ENCODE assay signal across 12 mouse cellular contexts in genomic region chr6:115127255-115127824, GRCm38 (mm10). TPM values are rescaled to one million over a fixed set of nuclear protein-coding genes. Genes with fewer than 3 reads are reported as not detected.
DNase-seq lines count a peak whose midpoint lies in the region; ATAC-seq and TF ChIP-seq lines count a peak whose summit lies in the region.
"Had no signal": no experiment of that assay in that cellular context is flagged by ENCODE, and none has a peak within 500 bp of the region (broad histone marks: within the 10 kb centered on the region; RNA-seq: fewer than 3 reads in every experiment).

No protein-coding gene starts in this region.

- no peak for TF ChIP-seq POLR2A in CH12.LX (IDR thresholded peaks at IDR 0.05; ENCODE audit: low read depth, low read length)
- no peak for TF ChIP-seq POLR2A in lung, adult 2 months (IDR thresholded peaks at IDR 0.05; ENCODE audit: borderline replicate concordance, extremely low read depth, low read depth, low read length)

- no peak for TF ChIP-seq RAD21 in CH12.LX (IDR thresholded peaks at IDR 0.05; ENCODE audit: low read depth, low read length)

- H3K4me3 ChIP-seq in CH12.LX (replicated peaks in 1 of 3; ENCODE audit: low read depth in 2 of 3, low read length in 2 of 3, poor library complexity in 1 of 3) = no peak overlapping the region
- no peak overlapping the region for H3K4me3 ChIP-seq in hindbrain, embryonic 13.5 days
- no peak overlapping the region for H3K4me3 ChIP-seq in midbrain, embryonic 14.5 days (replicated peaks; ENCODE audit: low read depth, low read length)
- H3K4me3 ChIP-seq in lung, adult 2 months (replicated peaks; ENCODE audit: extremely low read depth, low read depth, low read length) = no peak overlapping the region
- H3K4me3 ChIP-seq in heart, embryonic 12.5 days = no peak overlapping the region
- H3K4me3 ChIP-seq: lung, embryonic 15.5 days had no signal

- no peak for TF ChIP-seq CTCF in CH12.LX (conservative IDR thresholded peaks at IDR 0.05 in 1 of 2, IDR thresholded peaks at IDR 0.05 in 1 of 2; ENCODE audit: low read depth in 2 of 2, low read length in 2 of 2)
- TF ChIP-seq CTCF in lung, adult 2 months (IDR thresholded peaks at IDR 0.05; ENCODE audit: insufficient read depth, low read length) = no peak

- H3K36me3 ChIP-seq in CH12.LX (replicated peaks in 1 of 2; ENCODE audit: control insufficient read depth in 1 of 2, insufficient read depth in 1 of 2, low read length in 1 of 2) = no peaks in the 10 kb centered on the region
- H3K36me3 ChIP-seq in hindbrain, embryonic 13.5 days = no peaks in the 10 kb centered on the region
- H3K36me3 ChIP-seq in midbrain, embryonic 14.5 days (ENCODE audit: control insufficient read depth, insufficient read depth, low read length) = no peaks in the 10 kb centered on the region
- no peaks in the 10 kb centered on the region for H3K36me3 ChIP-seq in heart, embryonic 12.5 days
- H3K36me3 ChIP-seq: G1E; lung, embryonic 15.5 days had no signal

- dilution Hi-C loops in CH12.LX (cut with MboI; ENCODE audit: extremely low pct_ligation_motif_present, extremely low pct_unique_long_range_greater_than_20kb, low sequenced_read_pairs) = no loop called here

- no peaks in the 10 kb centered on the region for H3K9me3 ChIP-seq in CH12.LX (replicated peaks; ENCODE audit: low read length)
- H3K9me3 ChIP-seq in hindbrain, embryonic 13.5 days = no peaks in the 10 kb centered on the region
- no peaks in the 10 kb centered on the region for H3K9me3 ChIP-seq in midbrain, embryonic 14.5 days (ENCODE audit: control insufficient read depth, low read length)
- no peaks in the 10 kb centered on the region for H3K9me3 ChIP-seq in heart, embryonic 12.5 days (replicated peaks)
- H3K9me3 ChIP-seq: G1E; lung, embryonic 15.5 days had no signal

- no peak for ATAC-seq in hindbrain, embryonic 13.5 days (ENCODE audit: low FRiP score)
- no peak for ATAC-seq in midbrain, embryonic 14.5 days (ENCODE audit: low FRiP score, low TSS enrichment)
- no peak for ATAC-seq in heart, embryonic 12.5 days (ENCODE audit: insufficient number of reproducible peaks, low FRiP score)

- no peak overlapping the region for H3K9ac ChIP-seq in CH12.LX (ENCODE audit: insufficient read depth, low read depth)
- H3K9ac ChIP-seq in hindbrain, embryonic 13.5 days = 0 out of 2 replicates have a peak overlapping the region, but pooled peaks have one; percentile 36
- 0 out of 2 replicates have a peak overlapping the region, but pooled peaks have one; percentile 7 for H3K9ac ChIP-seq in midbrain, embryonic 14.5 days (replicated peaks; ENCODE audit: low read length)
- no peak overlapping the region for H3K9ac ChIP-seq in heart, embryonic 12.5 days
- H3K9ac ChIP-seq: lung, embryonic 15.5 days had no signal

- no peaks in the 10 kb centered on the region for H3K27me3 ChIP-seq in CH12.LX (replicated peaks)
- H3K27me3 ChIP-seq in hindbrain, embryonic 13.5 days = no peaks in the 10 kb centered on the region
- no peaks in the 10 kb centered on the region for H3K27me3 ChIP-seq in midbrain, embryonic 14.5 days (ENCODE audit: control insufficient read depth, insufficient read depth, low read length)
- H3K27me3 ChIP-seq in heart, embryonic 12.5 days (replicated peaks) = peaks cover 5% of the 10 kb centered on the region; the same call in 1 of the 2 replicates

- H3K4me1 ChIP-seq in CH12.LX (ENCODE audit: control insufficient read depth in 1 of 2, insufficient read depth in 2 of 2) = peaks cover 11 to 46% of the 10 kb centered on the region in 2 experiments
- H3K4me1 ChIP-seq in hindbrain, embryonic 13.5 days (replicated peaks) = peaks cover 53% of the 10 kb centered on the region
- peaks cover 47% of the 10 kb centered on the region for H3K4me1 ChIP-seq in midbrain, embryonic 14.5 days (ENCODE audit: control insufficient read depth, insufficient read depth, low read length)
- no peaks in the 10 kb centered on the region for H3K4me1 ChIP-seq in lung, adult 2 months (ENCODE audit: control insufficient read depth, insufficient read depth, low read length)
- H3K4me1 ChIP-seq in heart, embryonic 12.5 days (replicated peaks) = peaks cover 7% of the 10 kb centered on the region
- H3K4me1 ChIP-seq: lung, embryonic 15.5 days had no signal

- peak; percentile 42; the same call in 1 of the 2 replicates for TF ChIP-seq EP300 in CH12.LX (IDR thresholded peaks at IDR 0.05; ENCODE audit: low read length)

- H3K27ac ChIP-seq in CH12.LX (ENCODE audit: insufficient read depth, low read depth) = no peak overlapping the region
- H3K27ac ChIP-seq in hindbrain, embryonic 13.5 days = peak overlapping the region; percentile 91
- H3K27ac ChIP-seq in midbrain, embryonic 14.5 days (replicated peaks; ENCODE audit: low read depth, low read length) = peak overlapping the region; percentile 86
- no peak overlapping the region for H3K27ac ChIP-seq in heart, embryonic 12.5 days (ENCODE audit: poor library complexity, severe bottlenecking)
- H3K27ac ChIP-seq: lung, embryonic 15.5 days had no signal

- WGBS in hindbrain, embryonic 13.5 days = 80% methylated on average over 5 of the region's 5 CpGs
- 79% methylated on average over 5 of the region's 5 CpGs for WGBS in midbrain, embryonic 14.5 days
- 68% methylated on average over 5 of the region's 5 CpGs for WGBS in lung, adult 2 months
- WGBS in heart, embryonic 12.5 days = 81% methylated on average over 5 of the region's 5 CpGs

- no peak overlapping the region; the same call in 1 of the 2 replicates for H3K4me2 ChIP-seq in CH12.LX (ENCODE audit: insufficient read depth, low read depth, poor library complexity, severe bottlenecking)
- H3K4me2 ChIP-seq in hindbrain, embryonic 13.5 days = no peak overlapping the region
- H3K4me2 ChIP-seq in midbrain, embryonic 14.5 days (ENCODE audit: low read length) = peak overlapping the region; percentile 23
- H3K4me2 ChIP-seq in heart, embryonic 12.5 days = no peak overlapping the region
- H3K4me2 ChIP-seq: lung, embryonic 15.5 days had no signal

- DNase-seq in A20 (ENCODE audit: low read depth, low spot score) (peak; percentile 19), CH12.LX (ENCODE audit: extremely low read depth) (peak; percentile 50)
- peak; percentile 31 for DNase-seq in midbrain, embryonic 14.5 days
- no peak for DNase-seq in urinary bladder, adult 18-20 months (ENCODE audit: low spot score in 2 of 2)
- no peak for DNase-seq in lung, adult 2 months
- DNase-seq: heart, adult 18-20 months; kidney, adult 18-20 months; right cerebral cortex, adult 18-20 months had no signal

- in situ Hi-C loops in CH12.LX (cut with MboI; ENCODE audit: low pct_ligation_motif_present, low pct_unique_long_range_greater_than_20kb, low sequenced_read_pairs) = no loop called here

- H3K79me2 ChIP-seq in CH12.LX (replicated peaks; ENCODE audit: control insufficient read depth, extremely low read depth, insufficient read depth, poor library complexity, severe bottlenecking) = no peaks in the 10 kb centered on the region

TF ChIP-seq in CH12.LX, 34 proteins besides CTCF, POLR2A, EP300 and RAD21:
- peak; percentile 69; the same call in 1 of the 2 replicates for TF ChIP-seq MEF2A (IDR thresholded peaks at IDR 0.05; ENCODE audit: borderline replicate concordance, low read depth, low read length)
- peak; percentile 59; the same call in 1 of the 2 replicates for TF ChIP-seq TCF12 (IDR thresholded peaks at IDR 0.05; ENCODE audit: low read depth, low read length)
- no peak for TF ChIP-seq SIN3A (IDR thresholded peaks at IDR 0.05; ENCODE audit: low read length)
- TF ChIP-seq JUND (conservative IDR thresholded peaks at IDR 0.05; ENCODE audit: low read depth, low read length) = peak; percentile 61
- TF ChIP-seq ETS1 (conservative IDR thresholded peaks at IDR 0.05; ENCODE audit: low read depth, low read length) = peak; percentile 47; the same call in 1 of the 2 replicates
- peak; percentile 25; the same call in 1 of the 2 replicates for TF ChIP-seq ZNF384 (IDR thresholded peaks at IDR 0.05; ENCODE audit: low read depth, low read length)
- TF ChIP-seq UBTF (IDR thresholded peaks at IDR 0.05; ENCODE audit: low read depth, low read length) = no peak
- TF ChIP-seq IRF4 (IDR thresholded peaks at IDR 0.05; ENCODE audit: low read depth, low read length) = peak; percentile 52; the same call in 1 of the 2 replicates
- no peak for TF ChIP-seq GABPA (IDR thresholded peaks at IDR 0.05; ENCODE audit: insufficient replicate concordance, low read depth, low read length)
- no peak for TF ChIP-seq CHD2 (IDR thresholded peaks at IDR 0.05; ENCODE audit: low read length)
- TF ChIP-seq BHLHE40 (IDR thresholded peaks at IDR 0.05; ENCODE audit: low read depth, low read length) = 0 out of 2 replicates have a peak, but pooled peaks have one; percentile 7

RNA-seq across cellular contexts. Expression of gene Syn2, which starts 7.4 kb away (rescaled TPM):
- total RNA-seq in CH12.LX (2012; rRNA removed) (0.55 and 0.59 TPM in 2 replicates), CH12.LX (2014; rRNA removed) (1.2 and 1.6 TPM in 2 replicates)
- 1.2 and 1.3 TPM in 2 replicates for polyA plus RNA-seq in CH12.LX (2012; ENCODE audit: insufficient read length, low read depth)
- polyA plus RNA-seq in hindbrain, embryonic 13.5 days (2015; fragmentation: Nextera tagmentation; extraction: Ambion mirVana) = 26.6 and 27.0 TPM in 2 replicates
- polyA plus RNA-seq in midbrain, embryonic 14.5 days (2014; fragmentation: Nextera tagmentation; extraction: Ambion mirVana) = 39.9 and 44.2 TPM in 2 replicates
- polyA plus RNA-seq in lung, adult 2 months (2012; rRNA removed) = 11.5 and 13.2 TPM in 2 replicates
- 0.99 and 1.4 TPM in 2 replicates for polyA plus RNA-seq in heart, embryonic 12.5 days (2016; fragmentation: Nextera tagmentation; extraction: Ambion mirVana)
- polyA plus RNA-seq: G1E had no signal

Comparison
In these comparisons a context has a peak if more than half of its experiments do, and no peak if none do; other contexts are left out.
1. DNase-seq: peak in A20 (single experiment), CH12.LX (single experiment) and midbrain, embryonic 14.5 days (single experiment); none in urinary bladder, adult 18-20 months (0 of 2) and lung, adult 2 months (single experiment).
2. H3K27ac ChIP-seq: peak in hindbrain, embryonic 13.5 days (single experiment) and midbrain, embryonic 14.5 days (single experiment); none in CH12.LX (single experiment) and heart, embryonic 12.5 days (single experiment).
3. H3K9ac ChIP-seq: peak in hindbrain, embryonic 13.5 days (single experiment) and midbrain, embryonic 14.5 days (single experiment); none in CH12.LX (single experiment) and heart, embryonic 12.5 days (single experiment).